Mouse (Mus musculus) spleen, adult 18-20 months (tissue): ENCODE measurements around the gene Rnf217.

Experiments
- DNase-seq, 2 experiments: peaks; one replicate each; pipeline ENCODE4 v3.0.0; 2022; ENCODE audit warnings: mixed read lengths in 2 of 2

The Rnf217 gene

GRCm38 (mm10) chr10:31609066-31609961 is at the start of gene Rnf217:
Gene Rnf217 (minus strand): TSS chr10:31609184.
- DNase-seq = peak; percentile 6 to 15

- DNase-seq = no peak
These were observed 38.3 kb upstream of the Rnf217 start for GRCm38 (mm10) chr10:31647270-31647669.

- no peak for DNase-seq
These were observed 37.1 kb upstream of the Rnf217 start for GRCm38 (mm10) chr10:31646083-31646482.

- DNase-seq = no peak
These were observed 26.1 kb upstream of the Rnf217 start for GRCm38 (mm10) chr10:31635098-31635497.

DNA sequence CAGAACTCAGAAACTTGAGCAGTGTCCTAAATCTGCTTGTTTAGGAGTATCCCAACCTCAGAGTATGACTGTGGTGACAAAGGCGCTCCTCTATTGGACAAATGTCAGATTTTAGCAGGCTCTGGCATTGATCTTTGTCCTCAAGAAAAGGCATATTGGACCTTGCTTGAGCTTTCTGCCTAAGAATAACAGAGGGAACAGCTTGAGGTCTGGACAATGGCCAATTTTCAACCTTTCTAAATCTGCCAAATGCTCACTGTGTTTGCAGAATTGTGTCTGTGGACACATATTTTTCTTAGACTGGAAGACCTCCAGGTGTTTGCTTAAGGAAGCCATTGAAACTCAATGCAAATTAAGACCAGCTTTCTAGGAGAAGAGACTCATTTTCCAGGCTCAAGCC is 23.0 kb upstream of the Rnf217 start:
- no peak for DNase-seq

DNA sequence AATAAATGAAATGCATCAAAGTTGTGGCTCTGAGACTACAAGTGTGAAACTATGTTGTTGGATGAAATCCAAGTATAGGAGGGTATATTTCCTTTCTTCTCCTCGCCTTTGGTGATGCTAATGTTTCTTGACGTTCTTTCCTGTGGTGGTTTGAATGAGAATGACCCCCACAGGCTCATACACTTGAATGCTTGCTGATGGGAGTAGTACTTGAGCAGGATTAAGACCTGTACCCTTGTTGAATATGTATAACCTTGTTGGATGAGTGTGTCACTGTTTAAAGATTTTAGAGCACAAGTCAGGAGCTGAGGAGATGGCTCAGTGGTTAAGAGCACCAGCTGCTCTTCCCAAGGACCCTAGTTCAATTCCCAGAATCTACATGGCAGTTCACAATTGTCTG is 6.4 kb upstream of the Rnf217 start:
- no peak for DNase-seq

DNA sequence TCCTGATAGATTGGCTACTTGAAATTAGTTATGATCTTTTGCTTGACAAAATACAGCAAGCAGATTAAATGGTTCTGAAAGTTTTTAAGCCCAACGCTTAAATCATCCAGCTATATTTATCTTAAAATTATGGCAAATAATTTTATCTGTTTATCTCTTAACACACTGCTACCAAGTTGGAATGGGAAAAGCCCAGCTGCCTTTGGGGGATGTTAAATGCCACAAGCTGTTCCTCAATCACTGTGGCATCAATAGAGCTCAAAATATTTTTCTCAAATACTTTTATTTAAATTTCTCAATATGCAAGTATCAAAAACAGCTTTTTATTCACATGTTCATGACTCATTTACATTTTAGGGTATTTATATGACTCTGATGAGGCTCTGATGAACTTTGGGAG is 5.1 kb upstream of the Rnf217 start:
- DNase-seq = no peak

DNA sequence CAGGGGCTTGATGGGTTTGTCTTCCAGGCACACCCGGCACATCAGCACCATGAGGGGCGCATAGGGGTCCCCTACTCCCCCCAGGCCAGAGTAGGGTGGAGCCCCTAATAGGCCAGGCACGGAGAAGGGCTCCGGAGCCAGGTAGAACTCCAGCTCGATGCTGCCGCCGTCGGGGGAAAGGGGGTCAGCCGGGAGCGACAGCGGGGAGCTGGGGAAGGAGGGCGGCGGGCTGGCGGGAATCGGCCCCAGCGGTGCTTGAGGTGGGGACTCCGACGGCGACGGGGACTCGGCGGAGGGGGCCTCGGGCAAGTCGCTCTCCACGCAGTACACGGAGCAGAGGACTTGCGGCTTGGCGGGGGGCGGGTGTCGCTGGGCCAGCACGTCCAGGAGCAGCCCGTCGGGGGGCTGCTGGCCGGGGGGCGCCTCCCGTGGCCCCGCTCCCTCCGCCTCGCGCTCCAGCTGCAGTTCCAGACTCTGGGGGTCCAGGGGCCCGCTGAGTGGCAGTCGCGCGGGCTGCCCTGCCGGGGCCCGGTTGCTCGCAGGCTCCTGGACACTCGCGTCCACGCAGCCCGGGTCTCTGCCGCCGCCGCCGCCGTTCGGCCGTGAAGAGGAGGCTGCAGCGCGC is 431 bp downstream of the Rnf217 start:
- DNase-seq = no peak

- no peak for DNase-seq
These were observed 1.8 kb downstream of the Rnf217 start for GRCm38 (mm10) chr10:31606981-31607867.

DNA sequence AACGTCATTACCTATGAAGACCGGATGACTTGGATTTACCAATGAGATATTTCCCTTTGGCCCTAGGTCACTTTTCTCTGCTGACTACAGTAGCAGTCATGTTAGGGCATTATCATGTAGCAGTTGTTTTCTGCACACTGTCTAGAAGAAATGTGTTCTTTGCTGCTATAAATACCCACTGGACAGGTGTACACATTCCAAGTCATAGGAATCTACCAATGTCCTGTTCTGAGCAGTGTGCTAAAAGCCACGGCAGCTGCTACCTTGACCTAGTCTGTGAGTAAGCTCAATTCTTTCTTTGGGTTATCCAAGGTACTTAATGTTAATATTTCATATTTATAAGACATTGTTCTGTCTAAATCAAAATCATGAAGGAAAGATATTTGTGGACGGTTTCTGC is 5.1 kb downstream of the Rnf217 start:
- DNase-seq = no peak

DNA sequence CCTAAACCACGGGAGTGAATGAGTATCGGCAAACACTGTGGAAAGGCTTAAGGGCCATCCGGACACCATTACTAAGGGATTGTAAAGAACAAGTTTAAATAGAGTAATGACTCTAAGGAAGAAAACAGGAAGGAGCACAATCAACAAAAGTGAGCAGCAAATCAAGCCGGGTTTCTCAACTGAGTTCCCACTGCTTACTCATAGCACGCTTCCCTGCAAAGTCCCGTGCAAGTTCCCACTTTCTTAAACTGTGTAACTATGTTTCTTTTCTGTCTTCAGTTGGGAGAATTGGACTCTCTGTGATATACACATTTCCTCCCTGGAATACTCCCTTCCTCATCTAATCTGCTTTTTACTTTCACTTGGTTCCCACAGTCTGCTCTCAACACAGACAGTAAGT is 8.9 kb downstream of the Rnf217 start:
- no peak for DNase-seq

- no peak for DNase-seq
These were observed 11.1 kb downstream of the Rnf217 start for GRCm38 (mm10) chr10:31597886-31598285.

DNA sequence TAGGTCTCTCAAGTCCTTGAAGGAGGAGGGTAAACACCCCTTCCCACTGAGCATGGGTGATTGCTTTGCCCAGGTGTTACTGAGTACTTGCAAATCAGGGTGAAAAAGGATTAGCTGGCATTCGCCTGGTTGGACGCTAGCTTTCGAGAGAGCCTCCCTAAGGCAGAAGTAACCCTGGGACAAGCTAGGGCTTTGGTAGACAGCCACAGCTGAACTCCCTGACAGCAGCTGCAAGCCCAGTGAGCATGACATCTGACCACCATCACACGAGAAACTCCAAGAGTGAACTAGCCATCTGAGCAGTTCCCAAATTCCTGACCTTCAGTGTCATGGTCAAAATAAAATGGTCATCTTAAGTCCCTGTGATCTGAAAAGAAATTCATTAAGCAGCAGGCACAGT is 12.2 kb downstream of the Rnf217 start:
- DNase-seq = no peak

GRCm38 (mm10) chr10:31595326-31595725 is 13.7 kb downstream of the Rnf217 start:
- no peak for DNase-seq

DNA sequence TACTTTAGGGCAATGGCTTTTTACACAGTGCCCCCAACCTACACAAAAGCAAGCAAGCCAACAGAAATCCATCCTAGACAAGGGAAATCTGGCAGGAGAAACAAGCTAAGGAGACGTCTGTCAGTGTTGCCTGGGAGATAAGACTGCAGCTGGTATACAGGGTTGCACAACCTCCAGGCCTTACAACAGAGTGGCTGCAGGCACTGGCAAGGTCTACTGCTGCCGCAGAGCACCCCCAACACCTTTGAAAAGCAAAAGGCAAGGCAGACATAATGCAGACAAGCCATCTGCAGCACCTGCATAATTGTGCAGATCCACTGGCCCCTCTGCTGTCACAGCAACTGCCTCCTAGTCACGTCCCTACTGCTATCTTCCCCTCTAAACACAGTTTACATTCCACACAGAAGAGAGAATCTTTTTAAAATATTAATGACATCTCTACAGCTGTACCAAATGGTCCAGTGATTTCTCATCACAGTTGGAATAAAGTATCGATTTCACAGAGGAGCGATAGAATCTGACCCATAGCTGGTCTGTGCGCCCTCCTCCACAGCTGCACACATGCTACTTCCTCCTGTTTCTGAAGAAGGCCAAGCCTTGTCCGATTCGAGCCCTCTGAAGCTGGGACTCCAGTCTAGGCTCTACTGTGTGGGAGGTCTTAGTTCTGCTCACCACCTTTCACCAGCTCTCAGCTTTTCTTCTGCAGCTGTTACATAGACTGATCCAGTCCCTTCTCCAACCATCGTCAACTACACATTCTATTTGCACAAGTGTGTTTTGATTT is 16.1 kb downstream of the Rnf217 start:
- DNase-seq = no peak

- DNase-seq = no peak
These were observed 16.8 kb downstream of the Rnf217 start for GRCm38 (mm10) chr10:31592095-31592740.

DNA sequence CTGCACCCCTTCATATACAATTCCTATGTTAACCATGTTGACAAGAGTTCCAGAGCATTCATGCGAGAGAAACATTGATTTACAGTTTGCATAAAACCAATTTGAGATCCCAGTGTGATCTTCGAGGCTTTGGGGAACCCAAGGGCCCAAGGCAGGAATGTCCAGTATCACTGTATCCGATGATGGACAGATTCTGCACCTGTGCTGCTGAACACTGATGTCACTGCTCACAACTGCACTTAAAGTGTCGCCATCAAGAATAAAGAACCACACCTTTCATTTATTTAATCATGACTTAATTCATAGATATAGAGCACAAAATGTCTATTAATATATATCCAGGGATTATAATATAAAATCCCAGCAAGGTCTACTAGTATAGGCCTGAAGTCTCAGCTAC is 28.3 kb downstream of the Rnf217 start:
- no peak for DNase-seq

DNA sequence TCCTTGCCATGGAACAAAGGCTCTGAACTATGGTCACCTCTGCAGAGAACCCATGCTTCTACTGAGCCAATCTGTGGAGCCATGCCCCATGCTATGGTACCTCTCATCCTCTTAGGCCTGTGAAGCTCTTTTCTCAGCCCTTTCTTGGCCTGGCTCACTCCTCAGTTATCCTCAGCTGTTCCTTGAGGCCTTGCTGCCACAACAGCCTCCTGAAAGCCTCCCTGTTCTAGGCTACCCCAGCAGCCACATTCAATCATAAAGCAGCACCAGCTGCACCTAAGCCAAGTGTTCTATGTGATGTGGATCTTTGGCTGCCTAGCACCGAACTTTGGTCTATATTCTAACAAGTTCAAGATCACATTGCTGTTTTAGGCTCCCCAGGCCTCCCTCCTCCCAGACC is 28.9 kb downstream of the Rnf217 start:
- DNase-seq = no peak

DNA sequence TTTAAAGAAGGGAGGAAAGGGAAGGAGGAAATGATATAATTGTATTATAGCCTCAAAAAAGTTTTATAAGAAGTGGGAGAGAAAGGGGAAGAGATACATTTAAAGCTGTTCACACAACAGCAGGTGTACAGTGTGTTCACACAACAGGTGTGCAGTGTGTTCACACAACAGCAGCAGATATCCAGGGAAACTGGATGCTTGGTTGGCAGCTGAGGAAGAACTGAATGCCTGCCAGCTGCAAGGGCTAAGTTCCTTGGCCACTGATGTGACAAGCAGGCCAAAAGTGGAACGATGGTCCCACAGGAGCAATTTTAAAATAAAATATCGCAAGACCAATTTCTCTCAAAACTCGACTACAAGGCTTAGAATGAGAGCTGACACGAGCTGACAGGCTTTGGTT is 35.7 kb downstream of the Rnf217 start:
- DNase-seq = no peak

- no peak for DNase-seq
These were observed 51.7 kb downstream of the Rnf217 start for GRCm38 (mm10) chr10:31557311-31557710.

DNA sequence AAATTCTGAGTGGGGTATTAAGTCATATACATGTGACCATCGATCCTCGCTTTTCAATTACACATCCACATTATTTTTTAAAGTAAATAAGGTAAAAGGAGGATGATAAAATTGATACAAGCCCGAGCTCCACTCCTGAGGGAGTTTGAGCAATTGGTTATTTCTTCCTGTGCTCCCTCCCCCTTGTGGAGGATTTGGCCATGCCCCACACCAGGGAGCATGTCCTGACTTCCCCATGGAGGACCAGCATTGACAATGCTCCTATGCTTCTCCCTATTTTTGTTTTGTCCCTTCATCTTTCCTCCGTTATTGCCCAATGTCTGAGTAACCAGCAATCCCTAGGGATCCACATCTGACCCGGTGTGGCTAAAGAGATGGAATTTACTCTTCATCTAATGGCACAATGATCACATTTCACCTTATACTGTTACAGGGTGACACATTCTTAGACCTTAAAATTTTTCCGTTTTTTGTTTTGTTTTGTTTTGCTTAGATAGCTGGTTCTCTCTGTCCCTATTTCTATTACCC is 53.5 kb downstream of the Rnf217 start:
- DNase-seq = no peak

DNA sequence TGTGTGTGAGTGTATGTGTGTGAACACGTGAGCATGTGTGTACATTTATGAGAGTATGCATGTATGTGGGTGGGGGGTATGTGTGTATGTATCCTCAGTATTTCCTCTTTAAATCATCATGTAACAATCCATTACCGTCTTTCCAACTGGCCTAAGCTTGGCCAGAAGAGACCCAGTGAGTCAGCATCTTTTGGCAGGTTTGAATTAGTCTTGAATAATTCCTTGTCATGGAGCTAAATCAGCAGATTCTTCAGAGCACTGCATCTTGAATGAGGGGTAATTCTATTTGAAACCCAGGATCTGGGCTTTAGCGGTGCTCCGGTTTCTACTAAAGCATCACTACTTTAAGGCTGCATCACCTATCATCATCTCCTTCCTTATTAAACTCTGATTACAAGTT is 55.7 kb downstream of the Rnf217 start:
- no peak for DNase-seq
